Mouse (Mus musculus): ENCODE data around the gene 6330409D20Rik.

The 6330409D20Rik gene

GRCm38 (mm10) chr2:32700966-32701743 is 39.7 kb downstream of the 6330409D20Rik start:
- no peak for DNase-seq (ENCODE audit: low read depth, low spot score)

- DNase-seq (ENCODE audit: low read depth, low spot score) = no peak
Observed at GRCm38 (mm10) chr2:32699680-32700079, 41.1 kb downstream of the 6330409D20Rik start.

- DNase-seq (ENCODE audit: low read depth, low spot score) = no peak
Observed at GRCm38 (mm10) chr2:32694691-32695090, 46.1 kb downstream of the 6330409D20Rik start.

GRCm38 (mm10) chr2:32693823-32694411 is 46.9 kb downstream of the 6330409D20Rik start:
- DNase-seq (ENCODE audit: low read depth, low spot score) = peak; percentile 99

GRCm38 (mm10) chr2:32693282-32693681 is 47.5 kb downstream of the 6330409D20Rik start:
- DNase-seq (ENCODE audit: low read depth, low spot score) = no peak

GRCm38 (mm10) chr2:32692496-32692895 is 48.3 kb downstream of the 6330409D20Rik start:
- no peak for DNase-seq (ENCODE audit: low read depth, low spot score)

- no peak for DNase-seq (ENCODE audit: low read depth, low spot score)
Observed at GRCm38 (mm10) chr2:32691041-32691440, 49.8 kb downstream of the 6330409D20Rik start.

- peak; percentile 97 for DNase-seq (ENCODE audit: low read depth, low spot score)
Observed at GRCm38 (mm10) chr2:32689420-32689819, 51.4 kb downstream of the 6330409D20Rik start.

- DNase-seq (ENCODE audit: low read depth, low spot score) = no peak
Observed at GRCm38 (mm10) chr2:32687562-32687961, 53.3 kb downstream of the 6330409D20Rik start.

- DNase-seq (ENCODE audit: low read depth, low spot score) = no peak
Observed at GRCm38 (mm10) chr2:32686640-32687039, 54.2 kb downstream of the 6330409D20Rik start.

- no peak for DNase-seq (ENCODE audit: low read depth, low spot score)
Observed at GRCm38 (mm10) chr2:32685807-32686206, 55.0 kb downstream of the 6330409D20Rik start.

- DNase-seq (ENCODE audit: low read depth, low spot score) = no peak
Observed at GRCm38 (mm10) chr2:32684681-32685428, 56.0 kb downstream of the 6330409D20Rik start.

- DNase-seq (ENCODE audit: low read depth, low spot score) = no peak
Observed at GRCm38 (mm10) chr2:32683701-32684100, 57.1 kb downstream of the 6330409D20Rik start.

- peak; percentile 19 for DNase-seq (ENCODE audit: low read depth, low spot score)
Observed at GRCm38 (mm10) chr2:32682721-32683417, 57.9 kb downstream of the 6330409D20Rik start.

All from brain, adult 2 months (tissue).